Mouse (Mus musculus) heart, postnatal 0 days (tissue): Measurements from ENCODE around the gene Smok2b. TPM values are rescaled to one million over a fixed set of nuclear protein-coding genes. Genes with fewer than 3 reads are reported as not detected.
A peak's percentile ranks its signal among the peaks of the same experiment; 100 is the strongest.
"Not testable (repeated sequence)": the region's sequence is repeated elsewhere in the genome, so short reads cannot be mapped to it uniquely, and the experiment has no call there.

Source experiments
- ATAC-seq: fragments of 200-750 bp; cut with Nextera tagmentation; 2 replicates; pipeline ENCODE4 v1.8.0; 2017; ENCODE audit warnings: low read depth, moderate number of reproducible peaks, moderate library complexity; ENCODE audit not compliant: insufficient read depth
- DNase-seq: peaks from one replicate; pipeline ENCODE4 v3.0.0-alpha.2; 2016; ENCODE audit warnings: low spot score
- H3K27ac ChIP-seq: fragments of 300-500 bp; sonication (generic); 2 replicates; pipeline ENCODE4 v1.5.1; 2014; ENCODE audit warnings: low read depth, mild to moderate bottlenecking
- H3K27me3 ChIP-seq: fragments of 300-500 bp; sonication (generic); 2 replicates; pipeline ENCODE4 v1.6.1; 2014; ENCODE audit warnings: low read length, mixed read lengths; ENCODE audit not compliant: control insufficient read depth, insufficient read depth
- H3K36me3 ChIP-seq: fragments of 300-500 bp; sonication (generic); replicated peaks from 2 replicates; pipeline ENCODE4 v1.6.1; 2014; ENCODE audit warnings: low read length, mixed read lengths; ENCODE audit not compliant: control insufficient read depth, insufficient read depth
- H3K4me1 ChIP-seq: fragments of 300-500 bp; sonication (generic); 2 replicates; pipeline ENCODE4 v1.6.1; 2014; ENCODE audit warnings: antibody characterized with exemption; ENCODE audit not compliant: control insufficient read depth, insufficient read depth
- H3K4me2 ChIP-seq: fragments of 300-500 bp; sonication (generic); 2 replicates; pipeline ENCODE4 v1.6.1; 2014; ENCODE audit warnings: low read depth, mild to moderate bottlenecking, low read length, moderate library complexity
- H3K4me3 ChIP-seq: fragments of 300-500 bp; sonication (generic); 2 replicates; pipeline ENCODE4 v1.5.1; 2014; ENCODE audit warnings: low read depth, low read length
- H3K9ac ChIP-seq: fragments of 300-500 bp; sonication (generic); replicated peaks from 2 replicates; pipeline ENCODE4 v1.6.1; 2014; ENCODE audit warnings: low read depth, low read length, mixed read lengths
- H3K9me3 ChIP-seq: fragments of 300-500 bp; sonication (generic); replicated peaks from 2 replicates; pipeline ENCODE4 v1.6.1; 2016; ENCODE audit warnings: low read length; ENCODE audit not compliant: control insufficient read depth
- WGBS: fragments of 180-500 bp; shearing (Covaris S2); extraction: QIAGEN DNeasy Blood & Tissue Kit; methylation state at CpG from one replicate; pipeline ENCODE4 v1.1.7; 2014; 5-methylcytosine and 5-hydroxymethylcytosine counted together
- polyA plus RNA-seq: library from polyadenylated mRNA; unstranded; fragments of >200 nt; fragmentation: Nextera tagmentation; extraction: Ambion mirVana; gene quantifications from 2 replicates; pipeline ENCODE4 v1.2.1, GENCODE M21; 2015
- total RNA-seq: library from RNA; depleted of rRNA; stranded (reverse); fragments of >200 nt; gene quantifications from 2 replicates; pipeline ENCODE4 v1.2.3, GENCODE M21; 2014; ENCODE audit warnings: low replicate concordance

Smok2b gene
- total and polyA plus RNA-seq, 2 experiments from 2014 or later: not detected

DNA sequence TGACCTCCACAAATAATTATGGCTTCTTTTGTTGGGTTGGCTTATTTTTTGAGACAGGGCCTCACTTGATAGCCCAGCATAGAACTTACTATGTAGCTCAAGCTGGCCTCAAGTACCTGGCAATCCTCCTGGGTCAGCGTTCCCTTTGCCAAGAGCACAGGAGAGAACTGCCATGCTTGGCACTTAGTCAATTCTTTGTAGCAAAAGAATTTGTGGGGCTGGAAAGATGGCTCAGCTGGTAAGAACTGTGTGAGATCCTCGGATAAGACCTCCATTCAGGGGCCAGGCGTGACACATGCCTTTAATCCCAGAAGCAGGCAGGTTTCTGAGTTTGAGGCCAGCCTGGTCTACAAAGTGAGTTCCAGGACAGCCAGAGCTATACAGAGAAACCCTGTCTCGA, 33.6 kb upstream of the Smok2b start:
- WGBS: 53% methylated on average over 4 of the region's 4 CpGs
- not testable (repeated sequence) for H3K27ac ChIP-seq, H3K9ac ChIP-seq, H3K4me2 ChIP-seq, H3K4me3 ChIP-seq, H3K4me1 ChIP-seq, H3K36me3 ChIP-seq, H3K27me3 ChIP-seq, DNase-seq
- 0 out of 2 replicates have a peak, but pooled peaks cover 21% of the 10 kb centered on the region for H3K9me3 ChIP-seq
- peak; percentile 21; the same call in 1 of the 2 replicates for ATAC-seq

DNA sequence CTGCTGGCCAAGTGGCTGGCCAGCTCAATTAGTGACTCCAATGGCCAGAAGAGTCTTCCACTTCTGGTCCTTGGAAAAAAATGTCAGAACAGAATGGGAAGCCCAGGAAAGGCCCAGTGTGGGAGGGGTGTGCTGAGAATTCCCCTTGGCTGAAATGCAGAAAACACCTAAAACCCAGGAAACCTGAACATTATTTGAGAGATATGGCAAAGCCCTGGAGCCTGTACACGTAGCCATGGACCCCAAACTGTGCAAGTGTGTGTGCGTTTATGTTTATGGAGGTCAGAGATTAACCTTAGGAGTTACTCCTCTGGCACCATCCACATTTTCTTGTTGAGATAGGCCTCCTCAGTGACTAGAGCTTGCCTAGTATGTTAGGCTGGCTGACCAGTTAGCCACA, 31.2 kb upstream of the Smok2b start:
- not testable (repeated sequence) for H3K27me3 ChIP-seq, H3K4me3 ChIP-seq, H3K9ac ChIP-seq, DNase-seq, H3K4me1 ChIP-seq, ATAC-seq, H3K4me2 ChIP-seq, H3K27ac ChIP-seq, H3K36me3 ChIP-seq
- H3K9me3 ChIP-seq: 0 out of 2 replicates have a peak, but pooled peaks cover 16% of the 10 kb centered on the region
- 70% methylated on average over 2 of the region's 2 CpGs for WGBS

DNA sequence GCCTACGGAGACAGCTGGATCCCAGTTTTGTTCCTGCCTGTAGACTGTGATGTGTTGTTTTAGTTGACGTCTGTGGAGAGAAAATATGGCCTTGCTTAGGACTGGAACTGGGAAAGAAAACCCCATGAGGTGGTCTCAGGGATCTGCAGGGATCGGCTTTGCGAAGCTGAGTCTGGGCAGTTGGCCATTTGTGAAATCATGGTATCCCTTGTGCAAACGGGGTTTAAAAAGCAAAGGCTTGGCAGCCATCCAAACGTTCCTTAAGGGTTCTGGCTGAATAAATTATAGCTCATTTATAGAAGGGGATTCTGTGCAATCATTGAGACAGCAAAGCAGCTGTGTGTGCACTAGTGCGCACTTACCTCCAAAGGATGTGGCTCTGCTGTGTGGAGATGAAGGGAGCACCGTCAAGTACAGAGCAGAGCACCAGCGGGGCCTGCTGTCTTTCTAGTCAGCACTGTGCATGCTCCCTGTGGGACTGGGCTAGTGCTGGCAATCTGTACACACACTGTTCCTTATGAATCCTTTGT, 30.1 kb upstream of the Smok2b start:
- not testable (repeated sequence) for H3K4me2 ChIP-seq, H3K27ac ChIP-seq, H3K36me3 ChIP-seq, H3K4me3 ChIP-seq, H3K4me1 ChIP-seq, H3K27me3 ChIP-seq, H3K9ac ChIP-seq
- ATAC-seq (0 out of 2 replicates have a peak, but pooled peaks have one; percentile 19), DNase-seq (peak; percentile 29)
- 67% methylated on average over 8 of the region's 9 CpGs for WGBS
- 0 out of 2 replicates have a peak, but pooled peaks cover 16% of the 10 kb centered on the region for H3K9me3 ChIP-seq

DNA sequence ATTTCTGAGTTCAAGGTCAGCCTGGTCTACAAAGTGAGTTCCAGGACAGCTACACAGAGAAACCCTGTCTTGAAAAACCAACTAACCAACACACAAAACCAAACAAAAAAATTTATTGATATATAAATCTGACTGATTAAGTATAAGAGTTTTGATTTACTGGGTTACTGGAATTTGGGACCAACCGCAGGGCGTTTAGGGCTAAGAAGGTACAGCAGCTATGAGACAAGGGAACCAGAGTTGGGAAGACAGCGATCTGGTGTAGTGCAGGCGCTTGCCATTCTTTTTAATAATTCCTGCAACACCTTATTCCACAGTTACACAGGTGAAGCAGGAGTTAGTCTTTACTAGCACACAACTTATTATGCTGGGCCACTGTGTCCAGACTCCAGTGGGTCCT, 28.5 kb upstream of the Smok2b start:
- H3K36me3 ChIP-seq, H3K4me2 ChIP-seq, H3K9me3 ChIP-seq, H3K9ac ChIP-seq, H3K27ac ChIP-seq, ATAC-seq, H3K4me1 ChIP-seq, DNase-seq, H3K4me3 ChIP-seq, H3K27me3 ChIP-seq: not testable (repeated sequence)
- 75% methylated on average over 4 of the region's 4 CpGs for WGBS

DNA sequence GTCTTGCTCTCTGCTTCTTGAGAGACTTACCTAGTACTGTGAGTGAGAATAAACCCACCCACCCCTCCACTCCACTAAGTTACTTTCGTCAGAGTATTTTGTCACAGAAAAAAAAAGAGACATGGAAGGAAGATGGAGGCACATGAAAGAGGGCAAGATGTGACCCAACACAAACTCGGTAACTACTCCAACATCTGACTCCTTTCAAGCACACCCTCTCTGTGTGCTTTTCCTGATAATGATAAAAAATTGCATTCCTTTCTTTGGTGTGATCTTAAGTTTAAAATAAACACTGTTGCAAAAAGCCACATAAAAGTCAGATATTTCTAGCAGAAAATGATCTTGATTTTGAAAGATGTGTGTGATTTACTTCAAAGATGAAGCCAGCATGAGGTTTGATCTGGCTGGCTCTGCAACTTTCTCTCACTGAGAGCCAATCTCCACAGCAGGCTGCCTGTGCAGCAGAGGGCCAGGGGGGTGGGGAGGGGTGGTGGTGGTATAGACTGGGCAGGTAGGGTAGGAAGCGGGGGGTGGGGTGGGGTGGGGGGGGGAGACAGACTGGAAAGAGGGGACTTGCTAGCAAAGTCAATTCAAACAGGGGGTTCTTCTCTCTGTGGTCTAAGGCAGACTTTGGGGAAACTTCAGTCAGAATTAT, 27.5 kb upstream of the Smok2b start:
- not testable (repeated sequence) for DNase-seq, H3K4me1 ChIP-seq, H3K27ac ChIP-seq, H3K4me2 ChIP-seq, ATAC-seq, H3K27me3 ChIP-seq, H3K36me3 ChIP-seq, H3K4me3 ChIP-seq, H3K9ac ChIP-seq
- 60% methylated on average over 2 of the region's 3 CpGs for WGBS
- peaks cover 10% of the 10 kb centered on the region; the same call in 1 of the 2 replicates for H3K9me3 ChIP-seq

DNA sequence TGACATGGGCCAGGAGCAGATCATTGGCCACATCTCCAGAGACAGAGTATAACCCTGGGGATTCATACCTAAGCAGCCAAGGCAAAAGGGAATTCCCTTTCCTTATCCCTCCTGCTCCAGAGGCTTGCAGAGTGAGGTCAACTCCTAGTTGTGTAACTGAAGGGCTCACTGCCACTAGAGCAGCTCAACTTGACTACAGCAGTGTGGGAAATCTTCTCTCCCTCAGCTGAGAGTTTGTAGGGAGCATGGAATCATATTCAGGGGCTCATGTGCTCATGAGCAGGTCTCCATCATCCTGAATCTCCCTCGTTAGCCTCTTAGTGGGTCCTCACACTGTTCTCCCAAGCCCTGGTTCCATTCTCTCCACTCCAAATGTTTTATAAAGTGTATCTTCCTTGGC, 24.8 kb upstream of the Smok2b start:
- not testable (repeated sequence) for H3K36me3 ChIP-seq, ATAC-seq, H3K4me3 ChIP-seq, H3K27ac ChIP-seq, DNase-seq, H3K9ac ChIP-seq, H3K4me1 ChIP-seq, H3K4me2 ChIP-seq, H3K27me3 ChIP-seq
- peaks cover 13% of the 10 kb centered on the region for H3K9me3 ChIP-seq
- WGBS: 68% methylated on average over 1 of the region's 1 CpGs
